Mouse (Mus musculus) CH12.LX (cell line): ENCODE results near the gene Inpp5f. TPM values are rescaled to one million over a fixed set of nuclear protein-coding genes. Genes with fewer than 3 reads are reported as not detected.

Experiments
- DNase-seq: peaks from one replicate; pipeline ENCODE4 v3.0.0-alpha.2; 2013; ENCODE audit errors: extremely low read depth
- H3K27ac ChIP-seq: 2 replicates; pipeline ENCODE4 v1.5.1; 2012; ENCODE audit warnings: low read depth, mild to moderate bottlenecking, control low read depth, moderate library complexity; ENCODE audit not compliant: insufficient read depth
- H3K27me3 ChIP-seq: replicated peaks from 2 replicates; pipeline ENCODE3; 2012; ENCODE audit warnings: inconsistent platforms
- H3K36me3 ChIP-seq, 2 experiments: replicated peaks in 1 of 2; 2 replicates each; pipeline versions ENCODE3 to v1.6.1; 2012; ENCODE audit warnings: inconsistent platforms in 1 of 2, low read length in 1 of 2, mild to moderate bottlenecking in 1 of 2, mixed read lengths in 1 of 2, moderate library complexity in 1 of 2; ENCODE audit not compliant: control insufficient read depth in 1 of 2, insufficient read depth in 1 of 2
- H3K4me1 ChIP-seq, 2 experiments: 2 replicates each; pipeline ENCODE4 v1.6.1; 2012; ENCODE audit warnings: inconsistent platforms in 1 of 2, moderate library complexity in 1 of 2; ENCODE audit not compliant: insufficient read depth in 2 of 2, control insufficient read depth in 1 of 2
- H3K4me2 ChIP-seq: 2 replicates; pipeline ENCODE4 v1.6.1; 2012; ENCODE audit warnings: low read depth, mild to moderate bottlenecking, control low read depth; ENCODE audit not compliant: poor library complexity, insufficient read depth, severe bottlenecking
- H3K4me3 ChIP-seq, 3 experiments: fragments of 150-350 bp in 1 of 3; sonication (generic) in 1 of 3; replicated peaks in 1 of 3; 2 replicates each; pipeline versions ENCODE3 to v1.5.1; 2011 to 2012; ENCODE audit warnings: low read depth in 2 of 3, low read length in 2 of 3, mild to moderate bottlenecking in 2 of 3, moderate library complexity in 2 of 3, control low read depth in 1 of 3, improper control_type of control experiment in 1 of 3, inconsistent platforms in 1 of 3, mixed read lengths in 1 of 3; ENCODE audit not compliant: poor library complexity in 1 of 3
- H3K79me2 ChIP-seq: replicated peaks from 2 replicates; pipeline ENCODE4 v1.6.1; 2012; ENCODE audit warnings: mild to moderate bottlenecking, moderate library complexity; ENCODE audit not compliant: control insufficient read depth, poor library complexity, insufficient read depth, severe bottlenecking; ENCODE audit errors: extremely low read depth
- H3K9ac ChIP-seq: 2 replicates; pipeline ENCODE4 v1.6.1; 2012; ENCODE audit warnings: low read depth, mild to moderate bottlenecking, control low read depth, moderate library complexity; ENCODE audit not compliant: insufficient read depth
- H3K9me3 ChIP-seq: replicated peaks from 2 replicates; pipeline ENCODE3; 2012; ENCODE audit warnings: low read length, inconsistent platforms, mixed read lengths
- CHD1 ChIP-seq: IDR thresholded peaks from 2 replicates; pipeline ENCODE4 v1.6.1; 2012; ENCODE audit warnings: low read depth, low read length, improper control_type of control experiment, inconsistent platforms
- CTCF ChIP-seq, 2 experiments: IDR thresholded peaks in 1 of 2; conservative IDR thresholded peaks in 1 of 2; 2 replicates each; pipeline ENCODE4 v1.5.1; 2011 to 2012; ENCODE audit warnings: low read depth in 2 of 2, low read length in 2 of 2, improper control_type of control experiment in 1 of 2, inconsistent platforms in 1 of 2, mild to moderate bottlenecking in 1 of 2, moderate library complexity in 1 of 2
- E2F4 ChIP-seq: IDR thresholded peaks from 2 replicates; pipeline ENCODE4 v1.6.1; 2011; ENCODE audit warnings: low read depth, low read length, improper control_type of control experiment; ENCODE audit not compliant: insufficient replicate concordance
- ELF1 ChIP-seq: IDR thresholded peaks from 2 replicates; pipeline ENCODE4 v1.6.1; 2014; ENCODE audit warnings: low read depth, mild to moderate bottlenecking, inconsistent platforms, low read length, improper control_type of control experiment
- EP300 ChIP-seq: IDR thresholded peaks from 2 replicates; pipeline ENCODE4 v1.6.1; 2011; ENCODE audit warnings: low read length, improper control_type of control experiment
- ETS1 ChIP-seq: conservative IDR thresholded peaks from 2 replicates; pipeline ENCODE4 v1.6.1; 2012; ENCODE audit warnings: low read depth, mild to moderate bottlenecking, inconsistent platforms, low read length, improper control_type of control experiment, moderate library complexity
- HCFC1 ChIP-seq: IDR thresholded peaks from 2 replicates; pipeline ENCODE4 v1.6.1; 2012; ENCODE audit warnings: low read depth, mild to moderate bottlenecking, inconsistent platforms, low read length, improper control_type of control experiment
- IRF4 ChIP-seq: IDR thresholded peaks from 2 replicates; pipeline ENCODE4 v1.6.1; 2014; ENCODE audit warnings: low read depth, mild to moderate bottlenecking, inconsistent platforms, low read length, improper control_type of control experiment
- JUN ChIP-seq: IDR thresholded peaks from 2 replicates; pipeline ENCODE4 v1.6.1; 2011; ENCODE audit warnings: low read depth, mild to moderate bottlenecking, low read length, improper control_type of control experiment, moderate library complexity; ENCODE audit not compliant: insufficient read depth
- JUND ChIP-seq: conservative IDR thresholded peaks from 2 replicates; pipeline ENCODE4 v1.6.1; 2011; ENCODE audit warnings: low read depth, low read length, improper control_type of control experiment
- MYC ChIP-seq: IDR thresholded peaks from 2 replicates; pipeline ENCODE4 v1.6.1; 2011; ENCODE audit warnings: low read depth, mild to moderate bottlenecking, improper control_type of control experiment, low read length
- NRF1 ChIP-seq: IDR thresholded peaks from 2 replicates; pipeline ENCODE4 v1.6.1; 2014; ENCODE audit warnings: low read depth, mild to moderate bottlenecking, inconsistent platforms, low read length, improper control_type of control experiment, moderate library complexity
- PAX5 ChIP-seq: IDR thresholded peaks from 2 replicates; pipeline ENCODE4 v1.6.1; 2012; ENCODE audit warnings: low read length, inconsistent platforms, mixed read lengths
- POLR2AphosphoS2 ChIP-seq: IDR thresholded peaks from 2 replicates; pipeline ENCODE4 v1.6.1; 2011; ENCODE audit warnings: low read depth, low read length, improper control_type of control experiment
- RAD21 ChIP-seq: IDR thresholded peaks from 2 replicates; pipeline ENCODE4 v1.6.1; 2011; ENCODE audit warnings: low read depth, mild to moderate bottlenecking, low read length, improper control_type of control experiment, moderate library complexity
- RCOR1 ChIP-seq: conservative IDR thresholded peaks from 2 replicates; pipeline ENCODE4 v1.6.1; 2012; ENCODE audit warnings: low read depth, mild to moderate bottlenecking, inconsistent platforms, low read length, improper control_type of control experiment
- SMC3 ChIP-seq: IDR thresholded peaks from 2 replicates; pipeline ENCODE4 v1.6.1; 2011; ENCODE audit warnings: low read depth, low read length, improper control_type of control experiment
- UBTF ChIP-seq: IDR thresholded peaks from 2 replicates; pipeline ENCODE4 v1.6.1; 2012; ENCODE audit warnings: low read depth, mild to moderate bottlenecking, inconsistent platforms, low read length, improper control_type of control experiment, moderate library complexity
- USF1 ChIP-seq: IDR thresholded peaks from 2 replicates; pipeline ENCODE4 v1.6.1; 2014; ENCODE audit warnings: low read depth, mild to moderate bottlenecking, inconsistent platforms, low read length, improper control_type of control experiment
- USF2 ChIP-seq: conservative IDR thresholded peaks from 2 replicates; pipeline ENCODE4 v1.6.1; 2011; ENCODE audit warnings: low read depth, low read length, improper control_type of control experiment
- ZC3H11A ChIP-seq: IDR thresholded peaks from 2 replicates; pipeline ENCODE4 v1.6.1; 2012; ENCODE audit warnings: low read depth, mild to moderate bottlenecking, inconsistent platforms, low read length, improper control_type of control experiment
- ZMIZ1 ChIP-seq: IDR thresholded peaks from 2 replicates; pipeline ENCODE4 v1.6.1; 2012; ENCODE audit warnings: low read depth, mild to moderate bottlenecking, inconsistent platforms, low read length, improper control_type of control experiment
- ZNF384 ChIP-seq: IDR thresholded peaks from 2 replicates; pipeline ENCODE4 v1.6.1; 2012; ENCODE audit warnings: low read depth, low read length, improper control_type of control experiment, inconsistent platforms
- dilution Hi-C: fragments of 300-500 bp; cut with MboI; formaldehyde crosslinking; loops from 2 replicates; pipeline ENCODE4 v1.14.3; 2020; ENCODE audit warnings: low sequenced_read_pairs; ENCODE audit not compliant: extremely low pct_unique_long_range_greater_than_20kb, extremely low pct_ligation_motif_present
- in situ Hi-C: fragments of 300-500 bp; cut with MboI; formaldehyde crosslinking; loops from 3 replicates; pipeline ENCODE4 v1.14.3; 2019; ENCODE audit warnings: low sequenced_read_pairs, low pct_ligation_motif_present, low pct_unique_long_range_greater_than_20kb, mixed read lengths
- polyA plus RNA-seq: library from polyadenylated mRNA; unstranded; fragments of >175 nt; gene quantifications from 2 replicates; pipeline ENCODE4 v1.2.1, GENCODE M21; 2012; ENCODE audit warnings: low read depth; ENCODE audit not compliant: insufficient read length
- total RNA-seq, 2 experiments: library from RNA; depleted of rRNA; stranded (reverse); fragments of 300-350 nt in 1 of 2; fragments of >200 nt in 1 of 2; gene quantifications; 2 replicates each; pipeline ENCODE4 v1.2.3; 2012 to 2014

The Inpp5f gene
- total and polyA plus RNA-seq, 3 experiments: 4.0 to 6.2 (median 5.5) TPM

- dilution Hi-C loops (no loop called here), in situ Hi-C loops (loop anchor here (10.0 kb wide), 1 partner anchor 241 kb away; the partner anchor contains the start of gene Tial1)
- Histone ChIP-seq H3K79me2 (no peaks in the 10 kb centered on the region; the same call in 1 of the 2 replicates), H3K36me3 (peaks cover 82 to 98% of the 10 kb centered on the region in 2 experiments), H3K9me3 (no peaks in the 10 kb centered on the region), H3K9ac (no peak overlapping the region), H3K4me3 (no peak overlapping the region), H3K4me1 (no peaks in the 10 kb centered on the region), H3K27me3 (no peaks in the 10 kb centered on the region), H3K27ac (no peak overlapping the region), H3K4me2 (no peak overlapping the region)
- peak; percentile 51 for DNase-seq
- TF ChIP-seq NRF1 (no peak), RAD21 (peak; percentile 69), CTCF (conservative IDR thresholded peaks at IDR 0.05 in 1 of 2, IDR thresholded peaks at IDR 0.05 in 1 of 2; ENCODE audit: low read depth in 2 of 2, low read length in 2 of 2) (peak; percentile 79 to 99), SMC3 (peak; percentile 56), E2F4 (no peak), USF1 (no peak), POLR2AphosphoS2 (no peak), PAX5 (no peak), ZNF384 (no peak)
Observed at GRCm38 (mm10) chr7:128705735-128706134, 94.6 kb downstream of the Inpp5f start.

GRCm38 (mm10) chr7:128717991-128718390 lies 106.9 kb downstream of the Inpp5f start:
- TF ChIP-seq ZMIZ1 (no peak), USF1 (no peak), EP300 (no peak), JUND (no peak), ELF1 (no peak), USF2 (no peak), ZC3H11A (no peak), MYC (no peak), JUN (no peak), HCFC1 (no peak), ETS1 (no peak), IRF4 (no peak), CHD1 (no peak), RCOR1 (no peak), E2F4 (no peak), UBTF (no peak)
- Histone ChIP-seq H3K36me3 (peaks cover 62 to 91% of the 10 kb centered on the region in 2 experiments), H3K79me2 (no peaks in the 10 kb centered on the region), H3K9me3 (no peaks in the 10 kb centered on the region), H3K4me3 (no peak overlapping the region), H3K4me2 (no peak overlapping the region), H3K27me3 (no peaks in the 10 kb centered on the region), H3K4me1 (no peaks in the 10 kb centered on the region), H3K27ac (no peak overlapping the region), H3K9ac (no peak overlapping the region)
- DNase-seq: no peak
- in situ Hi-C loops: no loop called here
- dilution Hi-C loops: no loop called here
